ENCODE assay signal across 9 mouse cellular contexts in the genomic region with DNA sequence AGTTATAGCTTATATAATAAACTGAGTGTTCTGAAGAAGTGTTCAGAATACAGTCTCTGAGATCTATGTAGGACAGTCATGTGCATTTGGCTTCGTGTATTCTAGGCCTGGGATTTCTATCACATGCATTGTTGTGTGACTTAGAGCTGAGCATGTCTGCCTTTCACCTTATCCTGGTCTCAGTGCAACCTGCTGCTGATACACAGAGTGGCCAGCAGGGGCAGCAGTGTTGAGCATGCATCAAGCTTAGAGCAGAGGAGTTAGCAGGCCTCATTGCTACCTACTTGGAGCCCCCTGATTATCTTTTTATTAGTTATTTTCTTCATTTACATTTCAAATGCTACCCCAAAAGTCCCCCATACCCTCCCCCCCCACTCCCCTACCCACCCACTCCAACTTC.
DNase-seq lines count a peak whose midpoint lies in the region; ATAC-seq and TF ChIP-seq lines count a peak whose summit lies in the region.
"Had no signal": no experiment of that assay in that cellular context is flagged by ENCODE, and none has a peak within 500 bp of the region (broad histone marks: within the 10 kb centered on the region; RNA-seq: fewer than 3 reads in every experiment).

No protein-coding gene starts in this region.

- H3K36me3 ChIP-seq in ES-Bruce4 (ENCODE audit: control insufficient read depth, insufficient read depth, low read length, poor library complexity, severe bottlenecking) = no peaks in the 10 kb centered on the region
- H3K36me3 ChIP-seq in hindbrain, embryonic 13.5 days = no peaks in the 10 kb centered on the region
- H3K36me3 ChIP-seq: stomach, embryonic 15.5 days had no signal

- no peak for TF ChIP-seq POLR2A in ES-Bruce4 (IDR thresholded peaks at IDR 0.05; ENCODE audit: insufficient read depth, low read length)
- TF ChIP-seq POLR2A in bone marrow macrophage, adult 2 months (IDR thresholded peaks at IDR 0.05; ENCODE audit: borderline replicate concordance, low read depth, low read length) = no peak

- H3K4me2 ChIP-seq in hindbrain, embryonic 13.5 days = no peak overlapping the region
- H3K4me2 ChIP-seq: stomach, embryonic 15.5 days had no signal

- TF ChIP-seq CTCF in layer of hippocampus, adult 2 months (conservative IDR thresholded peaks at IDR 0.05) = peak; percentile 71
- TF ChIP-seq CTCF in ES-Bruce4 (IDR thresholded peaks at IDR 0.05; ENCODE audit: low read depth, low read length) = peak; percentile 89
- peak; percentile 39; the same call in 1 of the 2 replicates for TF ChIP-seq CTCF in bone marrow macrophage, adult 2 months (IDR thresholded peaks at IDR 0.05; ENCODE audit: low read depth, low read length)

- H3K9me3 ChIP-seq in ES-Bruce4 (replicated peaks; ENCODE audit: control insufficient read depth, insufficient read depth, low read length, poor library complexity, severe bottlenecking) = no peaks in the 10 kb centered on the region
- no peaks in the 10 kb centered on the region for H3K9me3 ChIP-seq in hindbrain, embryonic 13.5 days
- H3K9me3 ChIP-seq: stomach, embryonic 15.5 days had no signal

- DNase-seq in layer of hippocampus, adult 2 months (ENCODE audit: low spot score in 2 of 2) = no peak
- no peak for DNase-seq in layer of hippocampus, adult 8-10 months (ENCODE audit: low spot score in 2 of 2)
- no peak for DNase-seq in urinary bladder, postnatal 25 days (ENCODE audit: low spot score)
- DNase-seq: cerebellum, adult 18-20 months had no signal

- WGBS in hindbrain, embryonic 13.5 days = 41% methylated on average over 1 of the region's 1 CpGs

- H3K27ac ChIP-seq in layer of hippocampus, adult 2 months = peak overlapping the region; percentile 64
- no peak overlapping the region for H3K27ac ChIP-seq in ES-Bruce4 (ENCODE audit: insufficient read depth, low read length)
- H3K27ac ChIP-seq in bone marrow macrophage, adult 2 months (ENCODE audit: insufficient read depth, low read depth, low read length) = no peak overlapping the region
- no peak overlapping the region for H3K27ac ChIP-seq in hindbrain, embryonic 13.5 days
- H3K27ac ChIP-seq: stomach, embryonic 15.5 days had no signal

- peak; percentile 98 for ATAC-seq in megakaryocyte-erythroid progenitor cell, adult 5-6 weeks (replicated peaks; ENCODE audit: low FRiP score, low TSS enrichment, poor library complexity, severe bottlenecking)
- no peak for ATAC-seq in hindbrain, embryonic 13.5 days (ENCODE audit: low FRiP score)

- H3K4me1 ChIP-seq in ES-Bruce4 (ENCODE audit: control insufficient read depth, insufficient read depth, low read length) = no peaks in the 10 kb centered on the region
- peaks cover 3% of the 10 kb centered on the region; the same call in 1 of the 2 replicates for H3K4me1 ChIP-seq in bone marrow macrophage, adult 2 months (ENCODE audit: control insufficient read depth, insufficient read depth, low read length)
- H3K4me1 ChIP-seq in hindbrain, embryonic 13.5 days (replicated peaks) = no peaks in the 10 kb centered on the region
- H3K4me1 ChIP-seq: stomach, embryonic 15.5 days had no signal

- no peak overlapping the region for H3K9ac ChIP-seq in ES-Bruce4 (ENCODE audit: low read depth, poor library complexity, severe bottlenecking)
- H3K9ac ChIP-seq in hindbrain, embryonic 13.5 days = no peak overlapping the region
- H3K9ac ChIP-seq: stomach, embryonic 15.5 days had no signal

- H3K4me3 ChIP-seq in layer of hippocampus, adult 2 months = no peak overlapping the region
- no peak overlapping the region for H3K4me3 ChIP-seq in ES-Bruce4 (ENCODE audit: low read depth, low read length)
- no peak overlapping the region for H3K4me3 ChIP-seq in bone marrow macrophage, adult 2 months (ENCODE audit: insufficient read depth, low read length)
- no peak overlapping the region for H3K4me3 ChIP-seq in hindbrain, embryonic 13.5 days
- H3K4me3 ChIP-seq: stomach, embryonic 15.5 days had no signal

- H3K27me3 ChIP-seq in ES-Bruce4 (ENCODE audit: control insufficient read depth, insufficient read depth, low read length, poor library complexity, severe bottlenecking) = no peaks in the 10 kb centered on the region
- H3K27me3 ChIP-seq in hindbrain, embryonic 13.5 days = no peaks in the 10 kb centered on the region
- H3K27me3 ChIP-seq: stomach, embryonic 15.5 days had no signal

- no peak for TF ChIP-seq EP300 in ES-Bruce4 (IDR thresholded peaks at IDR 0.05; ENCODE audit: insufficient read depth, low read depth, low read length)

Comparison
In these comparisons a context has a peak if more than half of its experiments do, and no peak if none do; other contexts are left out.
1. CTCF ChIP-seq: peak in every context shown above with its lines; median percentile 89 in ES-Bruce4; 71 in layer of hippocampus, adult 2 months; 39 in bone marrow macrophage, adult 2 months.